Mouse (Mus musculus): ENCODE data around the gene Tbc1d8. TPM values are rescaled to one million over a fixed set of nuclear protein-coding genes. Genes with fewer than 3 reads are reported as not detected.

Tbc1d8 gene
- polyA plus RNA-seq, 1 experiment = 21.8 TPM

DNA sequence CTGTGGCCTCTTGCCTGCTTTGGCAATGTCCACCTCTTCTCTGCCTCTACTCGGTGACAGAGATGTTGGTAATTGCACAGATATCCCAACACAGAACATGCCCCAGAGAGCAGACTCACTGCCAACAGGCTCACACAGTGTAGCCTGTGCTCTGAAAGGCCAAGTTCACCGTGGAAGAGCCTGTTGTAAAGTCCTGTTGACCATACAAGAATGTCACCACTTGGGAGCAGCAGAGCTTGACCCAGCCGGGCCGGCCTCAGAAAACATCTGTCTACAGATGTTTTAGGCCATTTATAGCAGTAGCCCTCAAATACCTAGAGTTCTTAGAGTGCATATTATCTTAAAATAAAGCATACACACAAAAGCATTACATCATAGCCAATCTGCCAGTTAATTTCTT is 71.4 kb downstream of the Tbc1d8 start:
- H3K27ac ChIP-seq (ENCODE audit: insufficient read depth, low read length) = no peak overlapping the region
- no peaks in the 10 kb centered on the region for H3K36me3 ChIP-seq (ENCODE audit: control insufficient read depth, insufficient read depth, low read length)
- DNase-seq (ENCODE audit: low read depth in 1 of 2, low spot score in 2 of 2) = no peak
- no peaks in the 10 kb centered on the region for H3K4me1 ChIP-seq (ENCODE audit: control insufficient read depth, insufficient read depth, insufficient read length)
- H3K4me3 ChIP-seq (ENCODE audit: extremely low read depth, insufficient read depth, insufficient read length) = no peak overlapping the region
- no peaks in the 10 kb centered on the region for H3K27me3 ChIP-seq (ENCODE audit: control insufficient read depth, insufficient read depth, low read length)
- no peak for TF ChIP-seq CTCF (IDR thresholded peaks at IDR 0.05; ENCODE audit: extremely low read depth, insufficient read depth, insufficient read length, insufficient replicate concordance)
- no peak for TF ChIP-seq POLR2A (IDR thresholded peaks at IDR 0.05; ENCODE audit: low read depth, low read length)
- 80% methylated on average over 4 of the region's 4 CpGs for WGBS

DNA sequence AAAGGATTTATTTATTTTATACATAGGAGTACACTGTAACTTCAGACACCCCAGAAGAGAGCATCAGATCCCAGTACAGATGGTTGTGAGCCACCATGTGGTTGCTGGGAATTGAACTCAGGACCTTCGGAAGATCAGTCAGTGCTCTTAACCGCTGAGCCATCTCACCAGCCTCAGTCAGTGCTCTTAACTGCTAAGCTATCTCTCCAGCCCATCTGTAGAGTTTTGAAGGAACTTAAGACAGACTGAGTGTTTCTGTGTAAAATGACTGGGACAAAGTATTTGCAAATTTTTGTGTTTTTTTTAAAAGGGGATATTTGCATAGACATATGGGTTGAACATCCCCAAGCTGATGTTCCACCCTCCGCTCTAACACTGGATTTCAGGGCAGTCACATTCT is 78.4 kb downstream of the Tbc1d8 start:
- TF ChIP-seq CTCF (IDR thresholded peaks at IDR 0.05; ENCODE audit: extremely low read depth, insufficient read depth, insufficient read length, insufficient replicate concordance) (no peak), POLR2A (IDR thresholded peaks at IDR 0.05; ENCODE audit: low read depth, low read length) (no peak)
- Histone ChIP-seq H3K4me1 (ENCODE audit: control insufficient read depth, insufficient read depth, insufficient read length) (no peaks in the 10 kb centered on the region), H3K4me3 (ENCODE audit: extremely low read depth, insufficient read depth, insufficient read length) (no peak overlapping the region), H3K27ac (ENCODE audit: insufficient read depth, low read length) (no peak overlapping the region), H3K36me3 (ENCODE audit: control insufficient read depth, insufficient read depth, low read length) (no peaks in the 10 kb centered on the region), H3K27me3 (ENCODE audit: control insufficient read depth, insufficient read depth, low read length) (no peaks in the 10 kb centered on the region)
- DNase-seq (ENCODE audit: low read depth in 1 of 2, low spot score in 2 of 2) = no peak
- WGBS = 88% methylated on average over 3 of the region's 3 CpGs

GRCm38 (mm10) chr1:39399228-39399627 is 79.3 kb downstream of the Tbc1d8 start:
- WGBS = 77% methylated on average over 4 of the region's 4 CpGs
- Histone ChIP-seq H3K36me3 (ENCODE audit: control insufficient read depth, insufficient read depth, low read length) (no peaks in the 10 kb centered on the region), H3K4me3 (ENCODE audit: extremely low read depth, insufficient read depth, insufficient read length) (no peak overlapping the region), H3K27ac (ENCODE audit: insufficient read depth, low read length) (no peak overlapping the region), H3K4me1 (ENCODE audit: control insufficient read depth, insufficient read depth, insufficient read length) (no peaks in the 10 kb centered on the region), H3K27me3 (ENCODE audit: control insufficient read depth, insufficient read depth, low read length) (no peaks in the 10 kb centered on the region)
- DNase-seq (ENCODE audit: low read depth in 1 of 2, low spot score in 2 of 2) = no peak
- TF ChIP-seq CTCF (IDR thresholded peaks at IDR 0.05; ENCODE audit: extremely low read depth, insufficient read depth, insufficient read length, insufficient replicate concordance) (no peak), POLR2A (IDR thresholded peaks at IDR 0.05; ENCODE audit: low read depth, low read length) (no peak)

GRCm38 (mm10) chr1:39398284-39398683 is 80.3 kb downstream of the Tbc1d8 start:
- no peaks in the 10 kb centered on the region for H3K36me3 ChIP-seq (ENCODE audit: control insufficient read depth, insufficient read depth, low read length)
- 87% methylated on average over 6 of the region's 6 CpGs for WGBS
- no peak overlapping the region for H3K4me3 ChIP-seq (ENCODE audit: extremely low read depth, insufficient read depth, insufficient read length)
- DNase-seq (ENCODE audit: low read depth in 1 of 2, low spot score in 2 of 2) = no peak
- no peaks in the 10 kb centered on the region for H3K27me3 ChIP-seq (ENCODE audit: control insufficient read depth, insufficient read depth, low read length)
- H3K4me1 ChIP-seq (ENCODE audit: control insufficient read depth, insufficient read depth, insufficient read length) = no peaks in the 10 kb centered on the region
- H3K27ac ChIP-seq (ENCODE audit: insufficient read depth, low read length) = no peak overlapping the region
- TF ChIP-seq POLR2A (IDR thresholded peaks at IDR 0.05; ENCODE audit: low read depth, low read length) (no peak), CTCF (IDR thresholded peaks at IDR 0.05; ENCODE audit: extremely low read depth, insufficient read depth, insufficient read length, insufficient replicate concordance) (no peak)

- H3K4me1 ChIP-seq (ENCODE audit: control insufficient read depth, insufficient read depth, insufficient read length) = no peaks in the 10 kb centered on the region
- TF ChIP-seq POLR2A (IDR thresholded peaks at IDR 0.05; ENCODE audit: low read depth, low read length) = no peak
- no peak for TF ChIP-seq CTCF (IDR thresholded peaks at IDR 0.05; ENCODE audit: extremely low read depth, insufficient read depth, insufficient read length, insufficient replicate concordance)
- no peak overlapping the region for H3K4me3 ChIP-seq (ENCODE audit: extremely low read depth, insufficient read depth, insufficient read length)
- no peaks in the 10 kb centered on the region for H3K36me3 ChIP-seq (ENCODE audit: control insufficient read depth, insufficient read depth, low read length)
- H3K27ac ChIP-seq (ENCODE audit: insufficient read depth, low read length) = no peak overlapping the region
- 13% methylated on average over 4 of the region's 4 CpGs for WGBS
- no peaks in the 10 kb centered on the region for H3K27me3 ChIP-seq (ENCODE audit: control insufficient read depth, insufficient read depth, low read length)
- DNase-seq (ENCODE audit: low read depth in 1 of 2, low spot score in 2 of 2) = no peak
These were observed 82.2 kb downstream of the Tbc1d8 start for GRCm38 (mm10) chr1:39396347-39396746.

DNA sequence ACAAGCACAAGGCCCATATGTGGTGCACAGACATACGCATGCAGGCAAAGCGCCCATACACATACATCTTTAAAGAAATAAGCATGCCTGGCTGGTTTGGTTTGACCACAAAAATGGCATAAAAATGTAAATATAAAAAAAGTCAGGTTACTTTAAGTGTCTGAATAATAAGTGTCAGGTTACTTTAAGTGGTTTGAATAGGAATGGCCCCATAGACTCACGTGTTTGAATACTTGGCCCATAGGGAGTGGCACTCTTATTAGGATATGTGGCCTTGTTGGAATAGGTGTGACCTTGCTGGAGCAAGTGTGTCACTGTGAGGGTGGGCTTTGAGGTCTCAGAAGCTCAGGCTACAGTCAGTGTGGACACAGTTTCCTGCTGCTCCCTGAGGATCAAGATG is 83.9 kb downstream of the Tbc1d8 start:
- no peaks in the 10 kb centered on the region for H3K4me1 ChIP-seq (ENCODE audit: control insufficient read depth, insufficient read depth, insufficient read length)
- H3K36me3 ChIP-seq (ENCODE audit: control insufficient read depth, insufficient read depth, low read length) = no peaks in the 10 kb centered on the region
- no peak overlapping the region for H3K27ac ChIP-seq (ENCODE audit: insufficient read depth, low read length)
- H3K4me3 ChIP-seq (ENCODE audit: extremely low read depth, insufficient read depth, insufficient read length) = no peak overlapping the region
- no peak for DNase-seq (ENCODE audit: low read depth in 1 of 2, low spot score in 2 of 2)
- WGBS = 94% methylated on average over 3 of the region's 3 CpGs
- no peaks in the 10 kb centered on the region for H3K27me3 ChIP-seq (ENCODE audit: control insufficient read depth, insufficient read depth, low read length)
- TF ChIP-seq POLR2A (IDR thresholded peaks at IDR 0.05; ENCODE audit: low read depth, low read length) (no peak), CTCF (IDR thresholded peaks at IDR 0.05; ENCODE audit: extremely low read depth, insufficient read depth, insufficient read length, insufficient replicate concordance) (no peak)

GRCm38 (mm10) chr1:39394096-39394495 is 84.5 kb downstream of the Tbc1d8 start:
- Histone ChIP-seq H3K4me1 (ENCODE audit: control insufficient read depth, insufficient read depth, insufficient read length) (no peaks in the 10 kb centered on the region), H3K27me3 (ENCODE audit: control insufficient read depth, insufficient read depth, low read length) (no peaks in the 10 kb centered on the region), H3K36me3 (ENCODE audit: control insufficient read depth, insufficient read depth, low read length) (no peaks in the 10 kb centered on the region), H3K4me3 (ENCODE audit: extremely low read depth, insufficient read depth, insufficient read length) (no peak overlapping the region), H3K27ac (ENCODE audit: insufficient read depth, low read length) (no peak overlapping the region)
- DNase-seq (ENCODE audit: low read depth in 1 of 2, low spot score in 2 of 2) = no peak
- WGBS = 83% methylated on average over 10 of the region's 10 CpGs
- TF ChIP-seq CTCF (IDR thresholded peaks at IDR 0.05; ENCODE audit: extremely low read depth, insufficient read depth, insufficient read length, insufficient replicate concordance) = no peak
- no peak for TF ChIP-seq POLR2A (IDR thresholded peaks at IDR 0.05; ENCODE audit: low read depth, low read length)
